Mouse (Mus musculus): ENCODE measurements at regions not wholly inside any gene's neighbourhood (a gene's known extent, or its start where the extent isn't known, plus 50 kb on each side); places are given as distances from the start of the nearest gene placed in this dataset.

- no peak for TF ChIP-seq EP300 (IDR thresholded peaks at IDR 0.05; ENCODE audit: low read length)
- no peak for TF ChIP-seq CHD1 (IDR thresholded peaks at IDR 0.05; ENCODE audit: low read depth, low read length)
- no peak for TF ChIP-seq SIN3A (IDR thresholded peaks at IDR 0.05; ENCODE audit: low read length)
- no peak for TF ChIP-seq RAD21 (IDR thresholded peaks at IDR 0.05; ENCODE audit: low read depth, low read length)
- no peak for TF ChIP-seq CTCF (conservative IDR thresholded peaks at IDR 0.05 in 1 of 2, IDR thresholded peaks at IDR 0.05 in 1 of 2; ENCODE audit: low read depth in 2 of 2, low read length in 2 of 2)
- no peak for TF ChIP-seq GABPA (IDR thresholded peaks at IDR 0.05; ENCODE audit: insufficient replicate concordance, low read depth, low read length)
- no peak for TF ChIP-seq NELFE (IDR thresholded peaks at IDR 0.05; ENCODE audit: low read depth, low read length)
- no peak for TF ChIP-seq TBP (conservative IDR thresholded peaks at IDR 0.05; ENCODE audit: low read depth, low read length)
- no peak for TF ChIP-seq HCFC1 (IDR thresholded peaks at IDR 0.05; ENCODE audit: low read depth, low read length)
- TF ChIP-seq ZNF384 (IDR thresholded peaks at IDR 0.05; ENCODE audit: low read depth, low read length) = no peak
- no peak for TF ChIP-seq USF1 (IDR thresholded peaks at IDR 0.05; ENCODE audit: low read depth, low read length)
- no peak for TF ChIP-seq POLR2A (IDR thresholded peaks at IDR 0.05; ENCODE audit: low read depth, low read length)
- no peak for TF ChIP-seq TCF12 (IDR thresholded peaks at IDR 0.05; ENCODE audit: low read depth, low read length)
- no peak for TF ChIP-seq JUND (conservative IDR thresholded peaks at IDR 0.05; ENCODE audit: low read depth, low read length)
Measured at GRCm38 (mm10) chr10:51101590-51101989, 207.0 kb downstream of the Sim1 start.
